Mouse (Mus musculus): Measurements from ENCODE around the gene Fndc10. TPM values are rescaled to one million over a fixed set of nuclear protein-coding genes. Genes with fewer than 3 reads are reported as not detected.

Fndc10 gene
- polyA plus RNA-seq, 1 experiment from 2014 or later: 0.98 TPM

DNA sequence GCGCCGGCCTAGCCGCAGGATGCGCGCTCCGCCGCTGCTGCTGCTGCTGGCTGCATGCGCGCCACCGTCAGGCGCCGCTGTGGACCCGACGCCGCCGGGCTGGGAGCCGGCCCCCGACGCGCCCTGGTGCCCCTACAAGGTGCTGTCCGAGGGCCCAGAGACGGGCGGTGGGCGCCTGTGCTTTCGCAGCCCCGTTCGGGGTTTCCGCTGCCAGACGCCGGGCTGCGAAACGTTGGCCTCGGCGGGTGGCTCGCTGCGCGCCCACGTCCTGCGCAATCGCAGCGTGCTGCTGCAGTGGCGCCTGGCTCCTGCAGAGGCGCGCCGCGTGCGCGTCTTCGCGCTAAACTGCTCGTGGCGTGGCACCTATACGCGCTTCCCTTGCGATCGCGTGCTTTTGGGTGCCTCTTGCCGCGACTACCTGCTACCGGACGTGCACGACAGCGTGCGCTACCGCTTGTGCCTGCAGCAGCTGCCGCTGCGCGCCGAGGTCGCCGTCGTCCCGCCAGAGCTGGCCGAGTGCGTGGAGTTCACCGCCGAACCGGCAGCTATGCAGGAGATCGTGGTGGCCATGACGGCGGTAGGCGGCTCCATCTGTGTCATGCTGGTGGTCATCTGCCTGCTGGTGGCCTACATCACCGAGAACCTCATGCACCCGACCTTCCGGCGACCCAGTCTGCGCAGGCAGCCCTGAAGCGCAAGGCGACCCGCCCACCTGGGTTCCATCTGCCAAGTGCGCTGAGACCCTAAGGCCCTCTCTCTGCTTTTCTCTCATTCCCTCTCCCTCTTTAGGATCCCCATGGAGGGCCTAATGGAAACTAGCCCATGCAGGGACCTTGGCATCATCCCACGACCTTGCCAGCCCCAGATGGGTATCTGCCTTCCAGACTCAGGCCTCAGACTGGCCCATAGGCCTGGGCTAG lies 600 bp downstream of the Fndc10 start:
- H3K27ac ChIP-seq (replicated peaks): peak overlapping the region; percentile 83
- H3K4me1 ChIP-seq: peaks cover 19% of the 10 kb centered on the region
- no peaks in the 10 kb centered on the region for H3K36me3 ChIP-seq
- H3K27me3 ChIP-seq (ENCODE audit: low read depth, poor library complexity, severe bottlenecking): peaks cover 45% of the 10 kb centered on the region
- 2% methylated on average over 92 of the region's 92 CpGs for WGBS
- peak; percentile 64 for DNase-seq (ENCODE audit: low spot score)
- H3K4me3 ChIP-seq: peak overlapping the region; percentile 81
- no peaks in the 10 kb centered on the region for H3K9me3 ChIP-seq (replicated peaks)

DNA sequence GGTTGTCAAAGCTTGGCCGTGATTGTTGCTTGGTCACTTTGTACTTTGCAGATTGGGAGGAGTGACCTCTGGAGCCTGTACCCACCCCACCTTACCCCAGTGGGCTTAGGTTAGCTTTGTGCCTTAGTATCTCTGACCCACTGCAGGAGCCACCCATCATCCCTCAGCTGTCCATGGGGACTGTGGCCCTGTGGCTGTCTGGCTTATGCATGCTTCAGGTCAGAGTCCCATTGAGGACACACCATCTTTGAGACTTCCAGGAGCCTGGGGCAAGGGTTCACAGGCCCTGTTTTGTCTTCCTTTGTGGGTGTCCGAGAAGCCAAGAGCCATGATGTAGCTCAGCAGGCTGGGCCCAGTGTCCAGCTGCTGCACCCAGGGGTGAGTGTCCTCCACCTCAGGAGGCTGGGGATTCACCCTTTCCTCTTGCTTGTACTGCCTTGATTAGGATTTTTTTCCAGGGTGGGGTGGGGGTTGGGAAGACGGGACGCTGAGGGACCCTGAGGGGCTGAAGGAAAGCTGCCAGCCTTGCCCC lies 1.5 kb downstream of the Fndc10 start:
- Histone ChIP-seq H3K27me3 (ENCODE audit: low read depth, poor library complexity, severe bottlenecking) (peaks cover 45% of the 10 kb centered on the region), H3K4me3 (peak overlapping the region; percentile 81), H3K9me3 (replicated peaks) (no peaks in the 10 kb centered on the region), H3K4me1 (peaks cover 19% of the 10 kb centered on the region), H3K36me3 (no peaks in the 10 kb centered on the region), H3K27ac (replicated peaks) (no peak overlapping the region)
- WGBS: 80% methylated on average over 4 of the region's 4 CpGs
- no peak for DNase-seq (ENCODE audit: low spot score)

DNA sequence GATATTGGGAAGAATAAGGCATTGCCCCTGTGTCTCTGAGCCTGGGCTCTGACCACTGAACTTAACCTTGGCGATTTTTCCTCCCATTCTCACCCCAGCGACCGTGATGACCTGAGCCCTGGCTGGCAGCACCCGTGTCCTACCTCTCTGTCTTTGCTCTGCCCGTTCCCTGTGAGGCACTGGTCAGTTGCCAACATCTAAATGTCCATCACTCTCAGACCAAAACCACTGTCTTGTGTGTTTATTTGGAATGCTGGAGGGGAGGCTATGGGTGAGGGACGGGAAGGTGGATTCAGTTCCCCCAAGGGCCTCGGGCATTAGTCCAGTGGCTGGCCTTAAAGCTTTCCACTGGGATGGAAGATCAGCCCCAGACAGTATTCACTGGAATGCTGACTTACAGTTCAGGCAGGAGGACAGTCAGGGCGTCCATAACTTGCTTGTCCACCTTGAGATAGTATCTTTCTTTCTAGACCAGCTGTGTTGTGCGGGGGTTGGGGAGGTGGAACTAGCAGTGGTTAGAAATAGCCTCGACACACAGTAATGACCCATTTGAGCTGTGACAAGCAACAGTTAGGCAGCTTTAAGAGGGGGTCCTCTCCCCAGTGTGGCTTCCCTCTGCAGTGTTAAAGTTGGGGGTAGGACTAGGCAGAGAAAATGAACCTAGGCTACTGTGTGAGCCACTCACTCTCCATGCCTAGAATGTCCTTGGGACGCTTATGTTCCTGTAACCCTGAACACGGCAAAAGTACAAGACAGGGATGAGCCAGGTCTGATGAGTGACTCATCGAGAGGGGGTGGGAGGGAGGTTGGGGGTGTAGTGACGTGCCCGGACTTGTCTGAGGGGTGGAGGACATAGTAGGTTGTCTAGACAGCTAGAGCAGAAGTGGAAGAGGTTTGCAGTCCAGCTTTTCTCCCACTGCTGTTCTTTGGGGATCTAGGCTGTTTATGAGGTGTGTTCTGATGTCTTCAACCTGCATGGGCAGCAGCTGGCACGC lies 2.4 kb downstream of the Fndc10 start:
- no peaks in the 10 kb centered on the region for H3K9me3 ChIP-seq (replicated peaks)
- WGBS: 83% methylated on average over 16 of the region's 16 CpGs

DNA sequence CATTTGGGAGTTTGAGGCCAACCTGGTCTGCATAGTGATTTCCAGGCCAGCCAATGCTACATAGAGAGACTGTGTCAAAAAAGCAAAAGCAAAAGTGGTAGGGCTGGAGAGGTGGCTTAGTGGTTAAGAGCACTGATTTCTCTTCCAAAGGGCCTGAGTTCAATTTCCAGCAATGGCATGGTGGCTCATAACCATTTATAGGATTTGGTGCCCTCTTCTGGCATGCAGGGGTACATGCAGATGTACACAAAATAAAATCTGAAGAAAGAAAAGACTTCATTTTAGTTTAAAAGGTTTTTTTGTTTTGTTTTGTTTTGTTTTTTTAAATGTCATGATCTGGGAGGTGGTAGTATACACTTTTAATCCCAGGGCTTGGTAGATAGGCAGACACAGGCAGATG lies 6.3 kb downstream of the Fndc10 start:
- H3K4me1 ChIP-seq: peaks cover 9% of the 10 kb centered on the region
- no peak for DNase-seq (ENCODE audit: low spot score)
- H3K27ac ChIP-seq (replicated peaks): no peak overlapping the region
- H3K4me3 ChIP-seq: no peak overlapping the region
- H3K9me3 ChIP-seq (replicated peaks): no peaks in the 10 kb centered on the region
- no peaks in the 10 kb centered on the region for H3K36me3 ChIP-seq
- peaks cover 19% of the 10 kb centered on the region for H3K27me3 ChIP-seq (ENCODE audit: low read depth, poor library complexity, severe bottlenecking)

More for the DNA sequence above, 2.4 kb downstream of the Fndc10 start:
- no peak for DNase-seq (ENCODE audit: low spot score)
- H3K36me3 ChIP-seq: no peaks in the 10 kb centered on the region
- peaks cover 19% of the 10 kb centered on the region for H3K4me1 ChIP-seq
- 0 out of 2 replicates have a peak overlapping the region, but pooled peaks have one; percentile 81 for H3K4me3 ChIP-seq
- no peak overlapping the region for H3K27ac ChIP-seq (replicated peaks)
- H3K27me3 ChIP-seq (ENCODE audit: low read depth, poor library complexity, severe bottlenecking): peaks cover 45% of the 10 kb centered on the region

DNA sequence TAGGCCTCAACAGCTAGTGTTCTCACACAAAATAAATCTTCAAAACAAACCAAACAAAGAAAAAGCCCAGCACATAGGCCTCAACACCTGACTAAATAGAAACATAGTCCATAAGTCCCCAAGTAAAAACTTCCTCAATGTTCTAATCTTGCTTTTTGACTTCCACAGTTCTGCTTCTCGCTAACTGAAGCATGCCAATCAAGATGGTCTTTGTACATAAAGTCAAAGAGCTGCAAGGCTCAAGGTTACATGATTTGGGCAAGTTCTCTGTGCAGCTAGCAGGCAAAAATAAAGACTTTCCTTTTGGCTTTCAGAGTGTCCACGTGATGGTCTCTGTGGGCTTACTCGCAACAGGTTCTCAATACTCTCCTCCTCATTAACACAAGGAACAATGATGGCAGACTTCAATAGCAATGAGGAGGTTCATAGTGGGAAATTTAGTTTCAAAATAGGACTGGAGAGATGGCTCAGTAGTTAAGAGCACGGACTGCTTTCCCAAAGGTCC lies 9.3 kb downstream of the Fndc10 start:
- no peak overlapping the region for H3K4me3 ChIP-seq
- 96% methylated on average over 4 of the region's 4 CpGs for WGBS
- no peak for DNase-seq (ENCODE audit: low spot score)

DNA sequence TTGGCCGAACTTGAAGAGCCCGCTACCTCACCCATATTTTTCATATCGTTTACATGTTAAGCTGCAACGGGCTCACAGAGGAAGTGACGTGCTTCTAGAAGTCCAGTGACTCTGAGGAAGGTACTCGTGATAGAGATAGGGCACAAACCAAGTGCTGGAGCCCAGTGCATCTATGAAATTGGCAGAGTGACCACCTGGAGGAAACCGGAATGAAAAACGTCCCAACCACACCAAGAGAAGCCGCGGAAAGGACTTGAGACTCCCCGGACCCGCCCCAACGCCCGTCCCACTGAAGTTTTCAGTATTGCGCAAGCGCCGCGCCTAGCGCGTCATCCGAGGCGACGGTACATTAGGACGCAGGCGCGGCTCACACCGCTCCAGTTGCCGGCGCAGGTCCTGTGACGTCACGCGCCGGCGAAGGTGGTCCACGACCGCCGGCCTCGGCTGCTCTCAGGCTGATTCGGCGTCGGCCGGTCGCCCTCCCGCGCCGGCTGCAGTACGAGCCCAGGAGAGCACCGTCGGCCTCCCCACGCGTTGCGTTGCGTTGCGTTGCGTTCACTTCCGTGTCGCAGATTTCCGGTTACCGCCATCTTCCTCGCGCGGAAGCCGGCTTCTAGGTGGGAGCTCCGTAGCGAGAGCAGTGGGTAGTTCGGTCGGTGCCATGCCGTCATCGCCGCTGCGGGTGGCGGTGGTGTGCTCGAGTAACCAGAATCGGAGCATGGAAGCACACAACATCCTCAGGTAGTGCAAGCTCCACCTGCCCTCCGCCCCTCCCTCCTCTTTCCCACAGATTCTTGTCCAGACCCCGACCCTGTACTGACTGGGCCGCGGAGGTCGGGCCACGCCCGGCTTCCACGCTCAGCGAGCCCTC lies 10.8 kb downstream of the Fndc10 start, which contains the start of gene Ssu72:
Gene Ssu72 (plus strand): TSS at position 80 of the 871 bp plus-strand sequence.
- H3K9me3 ChIP-seq (replicated peaks): no peaks in the 10 kb centered on the region
- under 1% methylated on average over 83 of the region's 83 CpGs for WGBS
- DNase-seq (ENCODE audit: low spot score): peak; percentile 95

More for the DNA sequence above, 9.3 kb downstream of the Fndc10 start:
- peaks cover 18% of the 10 kb centered on the region for H3K4me1 ChIP-seq
- H3K27ac ChIP-seq (replicated peaks): no peak overlapping the region
- H3K27me3 ChIP-seq (ENCODE audit: low read depth, poor library complexity, severe bottlenecking): no peaks in the 10 kb centered on the region
- no peaks in the 10 kb centered on the region; the same call in 1 of the 2 replicates for H3K36me3 ChIP-seq
- no peaks in the 10 kb centered on the region for H3K9me3 ChIP-seq (replicated peaks)

DNA sequence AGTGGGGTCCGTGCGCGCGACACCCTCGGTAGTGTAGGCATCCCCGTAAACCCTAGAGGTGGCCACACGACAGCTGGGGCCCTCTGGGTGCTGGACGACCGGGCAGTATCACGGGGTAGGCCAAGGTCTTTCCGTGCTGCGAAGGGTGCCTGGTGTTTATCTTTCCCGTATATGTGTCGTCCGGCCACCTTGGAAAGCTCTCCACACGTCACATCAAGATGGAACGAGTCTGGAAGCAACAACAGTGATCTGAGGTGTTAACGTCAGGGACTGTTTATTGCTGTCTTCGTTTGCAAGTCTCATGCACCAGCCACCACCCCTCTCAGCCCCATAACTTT lies 11.4 kb downstream of the Fndc10 start:
- DNase-seq (ENCODE audit: low spot score): no peak
- under 1% methylated on average over 19 of the region's 19 CpGs for WGBS
- H3K4me1 ChIP-seq: peaks cover 20% of the 10 kb centered on the region

More for the DNA sequence above, 10.8 kb downstream of the Fndc10 start, which contains the start of gene Ssu72:
- Histone ChIP-seq H3K4me1 (peaks cover 19% of the 10 kb centered on the region), H3K27me3 (ENCODE audit: low read depth, poor library complexity, severe bottlenecking) (no peaks in the 10 kb centered on the region), H3K36me3 (peaks cover 4% of the 10 kb centered on the region; the same call in 1 of the 2 replicates), H3K27ac (replicated peaks) (peak within 1 kb of the TSS; percentile 93), H3K4me3 (peak within 1 kb of the TSS; percentile 100)

DNA sequence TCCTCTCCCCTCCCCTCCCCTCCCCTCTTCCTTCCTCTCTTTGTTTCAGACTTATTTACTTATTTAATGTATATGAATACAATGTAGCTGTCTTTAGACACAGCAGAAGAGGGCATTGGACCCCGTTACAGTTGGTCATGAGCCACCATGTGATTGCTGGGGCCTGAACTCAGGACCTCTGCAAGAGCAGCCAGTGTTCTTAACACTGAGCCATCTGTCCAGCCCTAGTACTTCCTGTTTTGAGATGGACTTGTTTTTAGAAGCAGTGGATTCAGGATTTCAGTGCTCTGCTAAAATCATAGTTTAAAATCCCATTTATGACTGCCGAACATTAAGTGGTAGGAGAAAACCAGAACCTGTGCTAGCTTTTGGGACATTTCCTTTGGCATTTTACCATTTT lies 14.4 kb downstream of the Fndc10 start:
- no peak overlapping the region for H3K4me3 ChIP-seq
- H3K4me1 ChIP-seq: peaks cover 20% of the 10 kb centered on the region
- no peak overlapping the region for H3K27ac ChIP-seq (replicated peaks)
- no peak for DNase-seq (ENCODE audit: low spot score)
- H3K9me3 ChIP-seq (replicated peaks): no peaks in the 10 kb centered on the region
- peaks cover 9% of the 10 kb centered on the region; the same call in 1 of the 2 replicates for H3K36me3 ChIP-seq
- no peaks in the 10 kb centered on the region for H3K27me3 ChIP-seq (ENCODE audit: low read depth, poor library complexity, severe bottlenecking)
- WGBS: 91% methylated on average over 2 of the region's 2 CpGs

More for the DNA sequence above, 11.4 kb downstream of the Fndc10 start:
- Histone ChIP-seq H3K27me3 (ENCODE audit: low read depth, poor library complexity, severe bottlenecking) (no peaks in the 10 kb centered on the region), H3K9me3 (replicated peaks) (no peaks in the 10 kb centered on the region), H3K4me3 (peak overlapping the region; percentile 100), H3K36me3 (peaks cover 5% of the 10 kb centered on the region; the same call in 1 of the 2 replicates), H3K27ac (replicated peaks) (peak overlapping the region; percentile 93)

DNA sequence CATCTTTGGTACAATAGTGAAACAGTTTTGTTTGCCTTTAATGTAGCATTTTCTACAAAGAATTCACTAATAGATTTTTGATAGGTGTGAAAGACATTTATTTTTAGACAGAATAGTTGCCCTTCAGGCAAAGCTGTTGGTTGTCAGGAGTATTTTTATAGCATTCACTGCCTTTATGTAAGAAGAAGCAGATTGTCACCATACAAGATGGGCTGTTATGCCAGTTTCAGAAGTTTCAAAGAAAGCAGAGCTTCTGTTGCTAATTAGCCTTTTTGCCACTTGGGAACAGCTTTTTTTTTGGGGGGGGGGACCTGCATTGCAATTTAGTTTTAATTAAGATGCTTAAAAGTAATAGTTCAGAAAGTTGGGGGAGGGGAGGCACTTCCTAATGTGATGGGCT lies 14.8 kb downstream of the Fndc10 start:
- Histone ChIP-seq H3K4me1 (peaks cover 19% of the 10 kb centered on the region), H3K9me3 (replicated peaks) (no peaks in the 10 kb centered on the region), H3K27ac (replicated peaks) (no peak overlapping the region), H3K27me3 (ENCODE audit: low read depth, poor library complexity, severe bottlenecking) (no peaks in the 10 kb centered on the region), H3K4me3 (no peak overlapping the region), H3K36me3 (peaks cover 11% of the 10 kb centered on the region)
- DNase-seq (ENCODE audit: low spot score): no peak

DNA sequence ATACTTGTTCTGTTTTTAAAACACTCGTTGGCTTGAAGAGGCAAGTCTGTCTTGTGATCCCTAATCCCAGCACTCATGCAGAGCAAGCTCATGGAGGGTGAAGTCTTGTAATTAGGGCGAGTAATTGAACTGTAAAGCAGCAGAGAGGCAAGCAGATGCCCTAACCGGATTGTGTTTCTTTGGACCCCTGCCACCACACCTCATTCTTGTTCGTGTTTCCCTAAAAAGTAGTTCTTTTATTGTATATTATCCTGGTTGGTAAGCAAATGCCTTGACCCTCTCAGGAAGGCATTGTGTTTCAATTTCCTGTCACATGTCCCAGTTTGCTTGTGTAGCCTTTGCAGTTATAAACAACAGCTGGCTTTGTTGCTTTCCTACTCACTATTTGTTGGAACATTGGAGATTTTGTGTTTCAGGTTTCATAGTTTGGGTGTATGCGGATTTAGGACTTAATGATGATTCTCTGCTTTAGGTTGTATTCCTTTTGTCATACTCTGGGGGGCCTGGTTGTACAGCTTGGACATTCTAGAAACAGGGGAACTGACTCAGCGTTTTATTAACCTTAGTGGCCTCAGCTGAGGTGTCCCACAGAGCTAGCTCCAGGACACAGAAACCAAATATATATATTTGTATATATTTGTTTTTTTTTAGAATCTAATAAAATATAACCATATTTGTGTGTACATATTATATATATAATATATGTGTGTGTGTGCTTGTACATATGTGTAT lies 16.5 kb downstream of the Fndc10 start:
- H3K9me3 ChIP-seq (replicated peaks): no peaks in the 10 kb centered on the region
- no peak for DNase-seq (ENCODE audit: low spot score)
- no peak overlapping the region for H3K27ac ChIP-seq (replicated peaks)
- peaks cover 28% of the 10 kb centered on the region for H3K36me3 ChIP-seq
- no peak overlapping the region for H3K4me3 ChIP-seq
- WGBS: 67% methylated on average over 6 of the region's 6 CpGs
- no peaks in the 10 kb centered on the region for H3K27me3 ChIP-seq (ENCODE audit: low read depth, poor library complexity, severe bottlenecking)
- peaks cover 13% of the 10 kb centered on the region for H3K4me1 ChIP-seq

DNA sequence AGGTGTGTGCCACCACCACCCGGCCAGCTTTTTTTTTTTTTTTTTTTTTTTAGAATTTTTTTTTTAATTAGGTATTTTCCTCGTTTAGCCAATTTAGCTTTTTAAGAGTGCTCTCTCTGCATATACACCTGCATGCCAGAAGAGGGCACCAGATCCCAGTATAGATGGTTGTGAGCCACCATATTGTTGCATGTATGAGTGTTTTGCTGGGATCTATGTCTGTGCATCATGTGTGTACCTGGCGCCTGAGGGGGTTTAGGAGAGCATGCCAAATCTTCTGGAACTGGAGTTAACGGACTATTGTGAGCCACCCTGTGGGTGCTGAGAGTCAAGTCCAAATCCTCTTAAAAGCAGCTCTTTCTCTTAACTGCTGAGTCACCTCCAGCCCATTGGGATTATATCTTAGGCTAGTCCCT lies 27.5 kb downstream of the Fndc10 start:
- H3K36me3 ChIP-seq: peaks cover 35% of the 10 kb centered on the region
- H3K9me3 ChIP-seq (replicated peaks): no peaks in the 10 kb centered on the region
- DNase-seq (ENCODE audit: low spot score): no peak
- no peak overlapping the region for H3K27ac ChIP-seq (replicated peaks)
- no peaks in the 10 kb centered on the region for H3K27me3 ChIP-seq (ENCODE audit: low read depth, poor library complexity, severe bottlenecking)
- H3K4me1 ChIP-seq: no peaks in the 10 kb centered on the region
- WGBS: 81% methylated on average over 4 of the region's 4 CpGs
- no peak overlapping the region for H3K4me3 ChIP-seq
